Mouse (Mus musculus): ENCODE data around the gene Nkx2-1. TPM values are rescaled to one million over a fixed set of nuclear protein-coding genes. Genes with fewer than 3 reads are reported as not detected.

Nkx2-1 gene
- 0.31 TPM in 1 of 2 replicates, not detected in the other for polyA plus RNA-seq (2015; fragmentation: Nextera tagmentation; extraction: Ambion mirVana)

DNA sequence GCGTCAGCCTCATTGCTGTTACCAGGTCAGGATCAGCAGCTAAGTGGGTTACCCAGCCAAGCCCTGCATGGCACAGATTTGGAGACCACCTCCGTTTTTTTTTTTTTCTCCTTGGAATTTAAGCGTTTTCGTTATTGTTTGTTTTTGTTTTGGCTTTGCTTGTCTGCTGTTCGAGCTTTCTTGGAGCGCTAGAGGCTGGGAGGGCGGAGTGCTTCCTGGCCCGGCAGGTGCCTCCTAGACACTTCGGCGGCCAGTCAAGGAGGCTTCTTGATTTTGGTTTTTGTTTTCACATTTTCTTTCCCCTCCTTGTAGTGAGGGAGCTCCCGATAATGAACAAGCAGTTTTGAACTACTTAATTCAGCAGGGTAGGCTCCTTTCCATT, at the start of gene Nkx2-1:
Nkx2-1 (minus strand) TSS at position 25 of the 382 bp plus-strand sequence.
- Histone ChIP-seq H3K4me1 (replicated peaks) (peaks cover 24% of the 10 kb centered on the region), H3K4me2 (no peak within 1 kb of the TSS), H3K9me3 (no peaks in the 10 kb centered on the region), H3K27ac (no peak within 1 kb of the TSS), H3K4me3 (no peak within 1 kb of the TSS; the same call in 1 of the 2 replicates), H3K36me3 (no peaks in the 10 kb centered on the region), H3K9ac (no peak within 1 kb of the TSS), H3K27me3 (peaks cover 97% of the 10 kb centered on the region)
- no peak for ATAC-seq (ENCODE audit: low FRiP score)
- WGBS = under 1% methylated on average over 11 of the region's 11 CpGs

DNA sequence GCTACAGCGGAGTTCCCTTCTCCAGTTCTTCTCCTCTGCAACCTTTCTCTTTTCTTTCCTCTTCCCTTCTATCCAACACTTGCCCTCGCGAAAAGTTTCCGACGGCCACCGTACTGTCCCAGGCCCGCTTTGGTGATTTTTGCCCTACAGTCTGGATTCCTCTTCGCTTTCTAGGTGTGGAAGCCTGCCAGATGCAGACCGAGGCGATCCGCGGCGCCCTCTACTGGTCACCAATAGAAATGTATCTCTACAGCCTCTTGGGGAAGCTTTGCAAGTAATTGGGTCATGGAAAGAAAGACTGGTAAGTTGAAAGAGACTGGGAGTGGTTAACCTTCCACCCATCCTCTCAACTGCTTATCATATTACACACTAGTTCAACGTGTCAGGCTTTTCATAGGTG, 4.4 kb upstream of the Nkx2-1 start:
- Histone ChIP-seq H3K4me3 (peak overlapping the region; percentile 3; the same call in 1 of the 2 replicates), H3K9ac (no peak overlapping the region), H3K9me3 (no peaks in the 10 kb centered on the region), H3K27me3 (peaks cover 94% of the 10 kb centered on the region), H3K27ac (no peak overlapping the region), H3K4me1 (replicated peaks) (0 out of 2 replicates have a peak, but pooled peaks cover 6% of the 10 kb centered on the region), H3K4me2 (no peak overlapping the region), H3K36me3 (no peaks in the 10 kb centered on the region)
- ATAC-seq (ENCODE audit: low FRiP score) = peak; percentile 39; the same call in 1 of the 2 replicates
- under 1% methylated on average over 14 of the region's 14 CpGs for WGBS

DNA sequence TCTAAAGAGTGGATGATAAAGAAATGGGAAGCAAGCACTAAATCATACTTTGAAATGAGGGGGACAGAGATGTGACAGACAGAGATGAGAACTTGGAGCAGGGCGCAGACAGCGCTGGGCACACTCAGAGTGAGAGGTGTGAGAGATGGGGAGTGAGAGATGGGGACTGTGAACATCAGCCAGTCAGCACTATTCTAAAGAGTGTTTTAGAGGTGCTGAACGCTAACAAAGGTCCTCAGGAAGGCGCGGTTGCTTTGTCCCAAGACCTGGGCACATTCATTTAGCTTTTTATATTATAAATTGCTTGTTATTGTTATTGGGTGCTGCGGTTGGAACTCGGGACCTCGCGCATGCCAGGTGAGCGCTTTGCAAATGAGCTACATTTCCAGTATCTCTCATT, 3.9 kb upstream of the Nkx2-1 start:
- no peak overlapping the region for H3K27ac ChIP-seq
- peak overlapping the region; percentile 3; the same call in 1 of the 2 replicates for H3K4me3 ChIP-seq
- no peak for ATAC-seq (ENCODE audit: low FRiP score)
- H3K4me2 ChIP-seq = no peak overlapping the region
- peaks cover 94% of the 10 kb centered on the region for H3K27me3 ChIP-seq
- 4% methylated on average over 10 of the region's 10 CpGs for WGBS
- H3K36me3 ChIP-seq = no peaks in the 10 kb centered on the region
- no peaks in the 10 kb centered on the region for H3K9me3 ChIP-seq
- 0 out of 2 replicates have a peak, but pooled peaks cover 11% of the 10 kb centered on the region for H3K4me1 ChIP-seq (replicated peaks)
- H3K9ac ChIP-seq = no peak overlapping the region

DNA sequence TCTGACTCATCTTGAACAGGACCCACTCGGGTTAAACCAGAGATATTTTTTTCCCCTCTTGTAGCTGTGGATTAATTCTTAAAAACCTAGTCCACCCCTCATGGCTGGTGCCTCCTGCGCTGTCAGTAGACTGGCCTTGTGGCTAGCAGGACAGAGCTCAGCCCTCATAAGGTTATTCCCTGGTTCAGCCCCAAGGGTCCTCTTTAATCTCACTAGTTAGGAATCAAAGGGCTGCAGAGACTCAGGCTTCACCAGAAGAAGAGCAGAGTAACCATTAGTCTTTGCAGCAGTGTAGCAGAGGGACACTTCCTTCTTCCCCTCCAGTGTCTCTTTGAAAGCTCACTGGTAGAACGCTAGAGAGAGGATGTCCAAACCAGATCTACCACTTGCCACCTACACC, 1.9 kb upstream of the Nkx2-1 start:
- no peak for ATAC-seq (ENCODE audit: low FRiP score)
- Histone ChIP-seq H3K4me3 (no peak overlapping the region), H3K9me3 (no peaks in the 10 kb centered on the region), H3K4me2 (no peak overlapping the region), H3K27ac (no peak overlapping the region), H3K9ac (no peak overlapping the region), H3K27me3 (peaks cover 98% of the 10 kb centered on the region), H3K4me1 (replicated peaks) (peaks cover 17% of the 10 kb centered on the region), H3K36me3 (no peaks in the 10 kb centered on the region)
- WGBS = 3% methylated on average over 3 of the region's 3 CpGs

DNA sequence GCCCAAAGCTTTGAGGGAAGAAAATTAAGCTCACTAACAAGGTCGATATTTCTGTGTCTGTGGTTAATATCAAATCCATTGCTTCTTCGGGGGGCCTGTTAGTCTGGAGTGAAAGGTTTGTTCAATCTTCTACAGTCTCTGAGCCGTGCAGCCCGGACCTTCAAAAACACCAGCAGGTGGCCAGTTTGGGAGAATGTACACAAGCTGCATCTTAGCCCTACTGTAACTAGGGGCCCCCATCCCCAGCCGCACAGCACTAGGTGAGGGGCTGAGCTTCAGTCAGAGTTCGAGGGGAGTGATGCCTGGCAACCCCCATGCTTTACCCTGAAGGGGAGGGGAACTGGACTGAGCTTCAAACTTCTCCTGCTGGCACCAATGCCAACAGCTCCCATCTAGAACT, 1.2 kb upstream of the Nkx2-1 start:
- H3K36me3 ChIP-seq = no peaks in the 10 kb centered on the region
- H3K27me3 ChIP-seq = peaks cover 98% of the 10 kb centered on the region
- H3K4me3 ChIP-seq = no peak overlapping the region
- no peak overlapping the region for H3K4me2 ChIP-seq
- no peak for ATAC-seq (ENCODE audit: low FRiP score)
- no peak overlapping the region for H3K27ac ChIP-seq
- peaks cover 24% of the 10 kb centered on the region for H3K4me1 ChIP-seq (replicated peaks)
- H3K9ac ChIP-seq = no peak overlapping the region
- no peaks in the 10 kb centered on the region for H3K9me3 ChIP-seq
- 2% methylated on average over 6 of the region's 6 CpGs for WGBS

DNA sequence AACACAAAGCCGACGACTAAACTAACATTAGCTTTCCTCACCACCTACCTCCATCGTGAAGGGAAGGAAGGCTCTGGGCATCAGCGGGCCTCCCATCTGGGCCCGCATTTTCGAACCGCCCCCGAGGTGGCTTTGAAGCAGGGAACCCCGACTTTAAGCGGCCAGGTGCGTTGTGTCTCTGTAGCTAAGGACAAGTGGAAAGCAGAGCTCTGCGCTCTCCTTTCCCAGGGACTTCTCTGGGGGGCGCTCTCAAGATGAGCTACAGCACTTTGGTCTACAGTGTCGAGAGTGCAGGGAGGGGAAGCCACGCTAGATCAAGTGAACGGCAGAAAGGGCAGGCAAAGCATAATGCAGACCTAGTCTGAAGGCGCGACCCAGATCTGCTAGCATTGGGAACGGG, 634 bp upstream of the Nkx2-1 start:
- Histone ChIP-seq H3K9ac (no peak overlapping the region), H3K27me3 (peaks cover 97% of the 10 kb centered on the region), H3K27ac (no peak overlapping the region), H3K9me3 (no peaks in the 10 kb centered on the region), H3K4me1 (replicated peaks) (peaks cover 24% of the 10 kb centered on the region), H3K4me2 (no peak overlapping the region), H3K36me3 (no peaks in the 10 kb centered on the region), H3K4me3 (no peak overlapping the region)
- ATAC-seq (ENCODE audit: low FRiP score) = no peak
- 1% methylated on average over 19 of the region's 19 CpGs for WGBS

DNA sequence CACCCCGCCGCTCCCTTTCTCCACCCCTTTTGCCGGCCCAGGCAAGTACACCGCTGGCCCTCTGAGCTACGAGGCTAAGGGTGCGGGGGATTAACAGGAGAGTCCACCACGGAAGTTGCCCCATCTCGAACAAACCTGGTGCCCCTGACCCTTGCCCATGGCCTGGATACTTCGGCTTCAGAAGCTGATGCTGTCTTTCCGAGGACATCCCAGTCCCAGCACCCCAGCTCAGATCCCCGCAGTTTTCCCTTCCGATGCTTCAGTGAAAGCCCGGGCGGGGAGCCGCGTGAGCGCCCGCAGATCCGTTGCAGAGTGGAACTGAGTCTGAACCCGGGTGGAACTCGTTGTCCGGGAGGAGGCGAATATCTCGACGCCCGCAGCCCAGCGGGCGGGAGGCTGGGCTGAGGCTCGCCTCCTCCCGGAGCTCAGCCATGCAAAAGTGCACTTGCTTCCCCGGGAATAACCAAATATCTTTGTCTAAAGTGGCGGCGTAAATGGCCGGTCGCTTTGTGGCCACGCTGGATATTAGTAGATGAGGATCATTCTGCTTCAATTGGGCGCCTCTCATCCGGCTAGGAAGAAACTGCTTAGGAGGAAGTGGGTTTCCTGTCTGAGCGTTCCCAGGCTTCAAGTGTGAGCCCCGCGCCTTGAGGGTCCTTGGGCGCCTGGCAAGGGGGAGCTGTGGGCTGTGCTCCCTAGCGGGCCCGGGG, 379 bp downstream of the Nkx2-1 start:
- no peaks in the 10 kb centered on the region for H3K9me3 ChIP-seq
- WGBS = under 1% methylated on average over 40 of the region's 44 CpGs
- H3K9ac ChIP-seq = no peak overlapping the region
- ATAC-seq (ENCODE audit: low FRiP score) = no peak
- H3K36me3 ChIP-seq = no peaks in the 10 kb centered on the region
- H3K4me2 ChIP-seq = no peak overlapping the region
- peaks cover 24% of the 10 kb centered on the region for H3K4me1 ChIP-seq (replicated peaks)
- no peak overlapping the region for H3K27ac ChIP-seq
- no peak overlapping the region; the same call in 1 of the 2 replicates for H3K4me3 ChIP-seq
- H3K27me3 ChIP-seq = peaks cover 97% of the 10 kb centered on the region

DNA sequence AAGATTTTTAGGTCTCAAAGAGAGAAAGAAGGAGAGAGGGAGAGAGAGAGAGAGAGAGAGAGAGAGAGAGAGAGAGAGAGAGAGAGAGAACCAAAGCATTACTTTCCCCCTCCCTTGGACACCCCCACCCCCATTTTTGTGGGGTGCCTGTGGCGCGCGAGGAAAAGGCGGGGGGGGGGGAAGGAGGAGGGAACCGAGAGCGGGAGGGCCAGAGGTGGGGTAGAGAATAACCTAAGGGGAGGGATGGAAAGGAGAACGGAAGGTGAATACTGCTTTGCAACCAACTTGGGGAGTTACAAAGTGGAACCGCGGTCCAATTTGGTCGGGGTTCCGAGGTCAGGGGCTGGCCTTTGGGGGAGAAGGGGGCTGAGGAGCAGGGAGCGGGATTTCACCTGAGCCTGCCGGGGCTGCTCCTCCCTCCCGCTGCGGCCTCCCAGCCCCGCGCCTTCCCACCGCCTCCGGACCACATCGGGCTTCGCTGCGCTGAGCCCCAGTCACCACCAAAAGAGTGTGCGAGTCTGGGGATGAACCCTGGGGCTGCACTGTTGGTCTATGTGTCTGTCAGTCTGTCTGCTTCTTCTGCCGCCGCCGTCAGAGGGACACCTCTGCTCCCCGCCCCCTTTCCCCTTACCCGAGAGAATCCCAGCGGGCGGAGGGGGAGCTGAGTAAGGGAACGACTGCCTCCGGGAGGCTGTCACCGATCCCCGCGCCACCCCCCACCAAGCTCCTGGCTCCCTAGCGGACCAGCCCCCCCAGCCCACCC, 1.1 kb downstream of the Nkx2-1 start:
- Histone ChIP-seq H3K27me3 (peaks cover 97% of the 10 kb centered on the region), H3K4me1 (replicated peaks) (peaks cover 24% of the 10 kb centered on the region), H3K27ac (no peak overlapping the region), H3K4me2 (no peak overlapping the region), H3K36me3 (no peaks in the 10 kb centered on the region), H3K9ac (no peak overlapping the region), H3K9me3 (no peaks in the 10 kb centered on the region), H3K4me3 (no peak overlapping the region)
- 0% methylated on average over 33 of the region's 36 CpGs for WGBS
- ATAC-seq (ENCODE audit: low FRiP score) = no peak

DNA sequence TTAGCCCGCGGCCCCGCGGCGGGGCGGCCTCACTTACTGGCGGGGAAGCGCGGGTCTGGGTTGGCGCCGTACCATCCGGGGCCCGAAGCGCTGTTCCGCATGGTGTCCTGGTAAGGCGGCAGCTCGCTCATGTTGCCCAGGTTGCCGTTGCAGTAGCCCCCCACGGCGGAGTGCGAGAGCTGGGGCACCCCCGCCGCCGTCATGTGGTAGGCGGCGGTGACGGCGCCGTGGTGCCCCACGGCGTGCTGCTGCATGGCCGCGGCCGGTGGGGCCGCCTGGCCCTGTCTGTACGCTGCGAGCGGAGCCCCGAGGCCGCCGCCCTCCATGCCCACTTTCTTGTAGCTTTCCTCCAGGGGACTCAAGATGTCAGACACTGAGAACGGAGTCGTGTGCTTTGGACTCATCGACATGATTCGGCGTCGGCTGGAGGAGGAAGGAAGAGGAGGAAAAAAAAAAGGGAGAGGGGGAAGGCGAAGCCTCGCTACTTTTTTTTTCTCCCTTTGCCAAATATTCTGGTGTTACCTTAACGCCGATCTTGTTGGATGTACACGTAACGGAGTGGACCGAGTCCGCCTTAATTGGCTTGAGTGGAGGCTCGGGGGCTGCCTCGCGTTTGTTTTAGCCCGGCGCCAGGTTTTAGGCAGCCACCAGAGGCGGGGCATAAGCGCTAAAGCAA, 1.9 kb downstream of the Nkx2-1 start:
- H3K4me3 ChIP-seq = peak overlapping the region; percentile 14; the same call in 1 of the 2 replicates
- peaks cover 97% of the 10 kb centered on the region for H3K27me3 ChIP-seq
- H3K9me3 ChIP-seq = no peaks in the 10 kb centered on the region
- WGBS = under 1% methylated on average over 59 of the region's 62 CpGs
- H3K4me1 ChIP-seq (replicated peaks) = peaks cover 24% of the 10 kb centered on the region
- H3K27ac ChIP-seq = no peak overlapping the region
- no peak for ATAC-seq (ENCODE audit: low FRiP score)
- H3K4me2 ChIP-seq = peak overlapping the region; percentile 36
- no peaks in the 10 kb centered on the region for H3K36me3 ChIP-seq
- H3K9ac ChIP-seq = no peak overlapping the region

DNA sequence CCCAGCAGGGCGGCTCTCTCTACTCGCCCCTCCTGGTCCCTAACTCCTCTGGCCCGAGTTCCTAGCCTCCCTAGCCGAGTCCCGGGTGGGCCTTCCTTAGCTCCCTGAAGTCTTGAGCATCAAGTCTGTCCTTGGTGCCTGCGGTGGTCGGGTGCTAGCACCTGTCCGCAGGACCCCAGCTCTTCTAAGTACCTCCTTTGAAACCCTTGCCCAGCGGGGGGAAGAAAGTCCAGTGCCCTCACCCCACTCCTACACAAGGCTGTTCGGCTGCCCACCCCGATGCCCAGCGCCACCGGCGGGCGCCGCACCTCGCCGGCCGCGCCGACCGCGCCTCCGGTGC, 2.4 kb downstream of the Nkx2-1 start:
- H3K4me3 ChIP-seq = peak overlapping the region; percentile 14; the same call in 1 of the 2 replicates
- no peaks in the 10 kb centered on the region for H3K36me3 ChIP-seq
- WGBS = 0% methylated on average over 24 of the region's 24 CpGs
- H3K27me3 ChIP-seq = peaks cover 97% of the 10 kb centered on the region
- no peaks in the 10 kb centered on the region for H3K9me3 ChIP-seq
- peaks cover 24% of the 10 kb centered on the region for H3K4me1 ChIP-seq (replicated peaks)
- ATAC-seq (ENCODE audit: low FRiP score) = no peak
- H3K9ac ChIP-seq = no peak overlapping the region
- H3K27ac ChIP-seq = no peak overlapping the region
- no peak overlapping the region; the same call in 1 of the 2 replicates for H3K4me2 ChIP-seq

DNA sequence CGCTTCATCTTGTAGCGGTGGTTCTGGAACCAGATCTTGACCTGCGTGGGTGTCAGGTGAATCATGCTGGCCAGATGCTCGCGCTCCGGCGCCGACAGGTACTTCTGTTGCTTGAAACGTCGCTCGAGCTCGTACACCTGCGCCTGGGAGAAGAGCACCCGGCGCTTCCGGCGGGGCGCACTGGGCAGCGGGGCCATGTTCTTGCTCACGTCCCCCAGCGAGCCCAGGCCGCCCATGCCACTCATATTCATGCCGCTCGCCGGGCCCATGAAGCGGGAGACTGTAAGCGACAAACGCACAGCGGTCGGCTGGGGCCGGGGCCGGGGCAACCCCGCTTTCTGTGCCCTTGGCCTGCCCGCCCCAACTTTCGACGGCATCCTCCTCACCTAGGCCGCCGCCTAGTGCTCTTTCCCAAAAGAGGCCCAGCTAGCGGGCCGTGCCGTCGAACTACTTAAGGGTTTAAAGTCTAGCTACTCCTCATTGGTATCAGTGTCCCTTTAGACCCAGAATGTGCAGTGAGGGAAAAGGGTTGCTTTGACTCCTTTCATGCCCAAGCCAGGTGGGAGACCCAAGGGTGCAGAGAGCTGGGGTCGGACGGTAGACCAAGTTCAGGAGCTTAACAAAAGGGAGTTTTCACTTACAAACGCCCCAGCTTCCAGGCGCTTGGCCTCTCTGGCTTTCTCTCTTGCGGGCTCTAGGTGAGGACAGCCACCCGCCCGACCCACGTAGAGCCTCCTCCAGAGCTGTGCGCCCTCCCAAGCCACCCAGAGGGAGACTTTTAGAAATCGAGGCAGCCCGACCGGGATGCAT, 3.0 kb downstream of the Nkx2-1 start:
- H3K27me3 ChIP-seq = peaks cover 97% of the 10 kb centered on the region
- WGBS = under 1% methylated on average over 53 of the region's 54 CpGs
- peaks cover 24% of the 10 kb centered on the region for H3K4me1 ChIP-seq (replicated peaks)
- H3K4me3 ChIP-seq = no peak overlapping the region
- no peak; the same call in 1 of the 2 replicates for ATAC-seq (ENCODE audit: low FRiP score)
- no peaks in the 10 kb centered on the region for H3K9me3 ChIP-seq
- no peak overlapping the region for H3K9ac ChIP-seq
- no peak overlapping the region for H3K27ac ChIP-seq
- no peaks in the 10 kb centered on the region for H3K36me3 ChIP-seq
- no peak overlapping the region for H3K4me2 ChIP-seq
